Mouse (Mus musculus) gastrocnemius, postnatal 4 days (tissue): Measurements from ENCODE around the gene Atxn7l1. TPM values are rescaled to one million over a fixed set of nuclear protein-coding genes. Genes with fewer than 3 reads are reported as not detected.

Experiments
- DNase-seq, 2 experiments: peaks; one replicate each; pipeline ENCODE4 v3.0.0; 2021 to 2022; ENCODE audit warnings: low spot score in 2 of 2, mixed read lengths in 2 of 2
- total RNA-seq, 2 experiments: library from RNA; stranded (reverse); gene quantifications; 2 replicates each; pipeline ENCODE4 v1.2.3; 2021

Gene Atxn7l1
- total RNA-seq, 2 experiments from 2014 or later, result 28.0 to 29.2 TPM

DNA sequence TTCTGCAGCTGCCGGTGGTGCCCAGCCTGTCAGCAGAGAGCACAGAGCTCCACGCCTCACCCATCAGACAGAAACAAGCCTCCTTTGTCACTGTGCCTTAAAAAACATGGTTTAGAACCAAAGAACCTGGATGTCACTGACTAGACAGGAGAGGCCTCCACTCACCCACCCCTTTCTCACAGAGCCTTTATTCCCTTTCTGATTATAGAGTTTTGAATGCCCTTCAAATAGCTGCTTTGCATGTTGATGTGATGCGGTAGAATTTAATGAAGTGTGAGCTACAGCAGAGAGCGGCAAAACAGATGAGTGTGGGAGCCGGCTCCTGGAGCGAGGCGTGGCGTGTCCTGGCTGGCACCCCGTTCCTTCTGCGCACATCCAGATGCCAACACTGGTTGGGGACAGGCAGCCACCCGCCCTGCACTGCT is 77.6 kb downstream of the Atxn7l1 start:
- DNase-seq, result no peak

DNA sequence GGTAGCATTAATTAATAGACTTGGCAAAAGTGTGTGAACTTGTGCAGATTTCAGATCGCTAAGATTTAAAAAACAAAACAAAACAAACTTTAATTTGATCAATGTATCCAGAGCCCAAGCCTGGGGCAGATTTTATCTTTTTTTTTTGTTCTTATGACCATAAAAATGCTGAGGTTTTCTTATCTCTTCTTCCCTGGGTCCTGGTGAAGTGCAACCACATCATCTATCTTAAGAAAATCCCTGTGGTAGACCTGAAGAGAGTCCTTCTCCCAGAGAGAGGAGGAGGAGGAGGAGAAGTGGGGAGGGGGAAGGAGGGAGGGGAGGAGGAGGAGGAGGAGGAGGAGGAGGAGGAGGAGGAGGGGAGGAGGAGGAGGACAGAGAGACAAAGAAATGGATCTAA is 78.5 kb downstream of the Atxn7l1 start:
- DNase-seq, result no peak

DNA sequence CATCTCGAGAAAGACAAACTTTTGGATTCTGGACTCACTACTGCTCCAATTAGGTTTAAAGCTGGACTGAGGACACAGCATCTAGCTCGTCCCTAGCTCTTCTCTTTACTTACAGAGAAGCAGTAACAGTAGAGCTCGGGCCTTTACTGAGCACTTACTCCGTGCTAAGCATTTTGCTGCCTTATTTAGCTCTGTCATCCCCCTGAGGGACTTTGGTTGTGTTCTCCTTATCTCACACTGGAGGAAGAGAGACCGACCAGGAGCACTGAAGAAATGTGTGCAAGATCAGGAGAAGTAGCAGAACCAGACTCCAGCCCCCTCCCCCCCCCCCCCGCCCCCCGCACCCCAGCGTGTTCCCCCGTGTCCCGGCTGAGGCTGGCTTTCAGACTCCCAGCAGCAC is 79.1 kb downstream of the Atxn7l1 start:
- DNase-seq, result no peak

DNA sequence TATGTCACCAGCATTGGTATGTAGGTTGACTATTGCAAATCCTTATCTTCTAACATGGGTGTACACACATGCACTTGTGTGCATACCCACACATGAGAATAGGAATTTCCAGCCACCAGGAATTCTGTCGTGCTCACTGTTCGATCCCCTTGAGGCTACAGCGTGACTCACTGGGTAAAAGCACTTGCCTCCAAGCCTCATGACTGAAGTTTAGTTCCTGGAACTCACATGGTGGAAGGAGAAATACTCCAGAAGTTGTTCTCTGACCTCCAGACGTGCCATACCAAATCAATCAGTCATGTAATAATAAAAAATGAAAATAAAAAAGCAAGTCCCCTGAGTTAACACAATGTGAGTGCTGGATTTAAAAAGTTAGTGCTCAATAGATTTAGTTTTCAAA is 87.8 kb downstream of the Atxn7l1 start:
- no peak for DNase-seq

DNA sequence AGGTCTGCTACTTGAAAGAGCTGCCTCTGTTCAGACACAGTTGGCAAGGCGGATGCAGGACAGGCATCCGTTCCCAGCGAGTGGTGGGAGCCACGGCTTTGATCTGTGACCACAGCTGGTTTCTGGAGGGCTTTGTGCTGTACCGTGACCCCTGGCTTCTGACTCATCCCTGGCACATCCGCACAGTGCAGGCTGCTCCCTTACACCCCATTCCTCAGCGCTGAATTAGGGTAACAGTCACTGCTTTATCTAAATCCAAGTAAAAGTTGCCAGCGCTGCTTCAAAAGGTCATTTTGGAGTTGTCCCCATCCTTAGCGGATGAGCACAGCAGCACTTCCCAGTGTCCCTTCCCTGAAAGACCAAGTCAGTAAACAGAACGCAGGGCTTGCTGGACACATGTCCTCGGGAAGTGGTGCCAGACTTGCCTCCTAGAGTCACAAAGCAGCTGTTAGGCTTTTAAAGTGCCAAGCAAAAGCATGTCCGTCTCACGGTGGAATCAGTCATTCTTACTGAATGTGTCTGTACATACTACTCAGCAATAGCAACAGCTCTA is 88.4 kb downstream of the Atxn7l1 start:
- peak; percentile 24 to 55 for DNase-seq

DNA sequence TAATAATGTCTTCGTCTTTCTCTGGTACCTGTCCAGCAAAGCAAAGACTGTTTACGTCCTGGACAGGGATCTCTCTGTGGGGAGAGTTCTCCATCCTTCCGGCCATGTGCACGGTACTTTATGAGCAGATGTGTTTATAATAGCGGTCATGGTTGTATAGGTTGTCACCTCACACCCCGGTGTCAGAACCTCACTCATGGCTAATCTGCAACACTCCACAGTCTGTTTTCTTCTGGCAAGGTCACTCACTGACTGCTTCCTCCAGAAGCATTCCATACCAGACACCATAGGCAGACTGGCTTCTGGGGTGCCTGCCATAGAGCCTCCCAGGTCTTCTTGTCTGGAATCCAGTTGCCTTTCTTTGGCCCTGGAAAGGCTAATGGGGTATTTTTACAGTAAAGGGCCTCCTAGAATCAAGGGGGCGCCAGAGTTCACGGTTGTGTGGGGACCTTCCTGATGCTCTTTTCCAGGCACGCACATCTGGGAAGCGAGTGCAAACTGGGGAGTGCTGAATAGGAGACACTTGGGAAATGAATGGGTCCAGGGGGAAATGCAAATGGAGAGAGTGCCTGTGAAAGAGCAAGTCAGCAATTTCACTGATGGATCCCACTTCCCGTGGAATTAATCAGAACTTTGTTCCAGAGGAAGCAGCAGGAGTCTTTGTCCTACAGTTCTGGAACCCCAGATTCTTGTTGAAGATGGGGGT is 89.0 kb downstream of the Atxn7l1 start:
- DNase-seq, result peak in 1 of 2 experiments; percentile 35

DNA sequence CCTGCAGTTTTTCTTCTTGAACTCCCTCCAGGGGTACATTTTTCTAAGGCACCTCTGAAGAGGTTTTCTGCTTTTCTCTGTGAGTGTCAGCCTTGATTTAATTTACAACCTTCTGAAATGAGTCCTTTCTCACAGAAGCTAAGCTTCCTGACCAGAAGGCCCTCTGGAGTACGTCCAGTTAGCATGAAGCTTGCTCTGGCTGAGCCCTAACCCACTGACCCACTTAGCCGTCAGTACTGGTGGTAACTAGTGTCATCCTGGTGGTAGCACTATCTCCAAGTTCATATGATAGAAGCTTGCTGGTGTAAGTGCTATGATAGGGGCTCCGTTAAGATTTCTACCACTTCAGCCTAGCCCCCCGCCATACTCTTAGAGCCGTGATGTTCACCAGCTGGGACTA is 89.6 kb downstream of the Atxn7l1 start:
- DNase-seq, result no peak

DNA sequence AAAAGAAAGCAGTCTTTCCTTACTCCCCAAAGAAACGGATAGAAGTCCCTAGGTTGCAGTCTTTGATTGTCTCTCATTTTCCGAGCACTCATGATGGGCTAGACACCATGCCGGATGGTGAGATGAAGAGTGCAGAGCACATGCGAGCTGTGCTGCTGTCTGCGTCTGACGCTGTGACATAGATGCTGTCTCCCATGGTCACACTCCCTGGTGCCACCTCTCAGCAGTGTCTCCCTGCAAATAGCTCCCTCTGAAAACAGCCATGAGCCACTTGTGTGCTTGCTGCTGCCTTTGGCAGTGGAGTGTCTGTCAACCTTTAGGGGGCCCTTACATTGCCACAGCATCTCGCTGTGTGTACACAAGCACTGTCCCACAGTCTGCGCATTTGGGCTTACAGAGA is 95.2 kb downstream of the Atxn7l1 start:
- no peak for DNase-seq

DNA sequence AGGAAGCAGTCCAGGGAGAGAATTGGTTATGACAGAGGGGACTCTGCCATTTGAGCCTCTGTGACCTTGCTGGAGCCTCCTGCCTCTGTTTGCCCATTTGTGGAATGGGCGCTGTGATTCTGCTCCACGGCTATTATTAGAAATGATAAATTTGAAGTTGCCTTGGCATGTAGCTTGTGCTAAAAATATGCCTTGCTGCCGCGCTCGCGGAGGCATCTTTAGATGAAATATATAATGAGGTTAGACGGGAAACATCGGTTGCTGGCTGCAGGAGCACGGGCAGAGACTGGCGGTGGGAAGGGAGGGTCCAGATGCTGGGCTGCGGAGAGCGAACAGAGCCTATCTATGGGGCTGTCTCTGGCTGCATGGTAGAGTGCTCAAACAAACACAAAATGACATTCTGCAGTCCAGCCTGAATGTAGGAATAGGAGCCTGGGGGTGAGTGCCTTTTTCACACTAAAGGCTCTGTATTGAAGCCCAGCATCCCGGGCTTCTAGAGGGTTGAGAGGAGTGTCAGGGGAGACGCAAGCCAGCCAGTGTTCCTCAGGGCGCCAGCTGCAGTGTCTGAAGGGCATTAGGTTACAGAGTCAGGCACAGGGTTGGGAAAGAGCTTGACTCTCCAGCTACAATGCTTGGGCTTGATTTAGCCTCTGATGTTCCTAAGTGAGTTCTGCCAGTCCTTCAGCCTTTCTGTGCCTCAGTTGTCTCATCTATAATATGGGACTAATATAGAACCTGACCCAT is 96.8 kb downstream of the Atxn7l1 start:
- no peak for DNase-seq

DNA sequence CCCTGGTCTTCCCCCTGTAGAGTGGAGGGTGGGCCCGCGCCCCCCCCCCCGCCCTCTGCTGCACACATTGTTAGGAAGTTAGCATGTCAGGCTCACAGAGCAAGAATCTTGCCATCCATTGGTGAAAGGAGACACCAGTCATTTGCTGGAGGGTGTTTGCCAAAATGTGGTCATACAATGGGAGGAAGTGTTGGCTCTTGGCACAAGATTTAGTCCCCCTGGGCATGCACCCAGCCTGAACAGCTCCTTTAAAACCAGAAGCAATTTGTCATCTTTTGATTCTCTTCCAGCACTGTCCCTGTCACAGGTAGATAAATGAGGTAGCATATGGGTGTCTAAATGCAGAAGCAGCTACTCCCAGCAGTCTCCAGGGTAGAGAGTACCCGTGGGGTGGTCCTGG is 98.0 kb downstream of the Atxn7l1 start:
- no peak for DNase-seq

DNA sequence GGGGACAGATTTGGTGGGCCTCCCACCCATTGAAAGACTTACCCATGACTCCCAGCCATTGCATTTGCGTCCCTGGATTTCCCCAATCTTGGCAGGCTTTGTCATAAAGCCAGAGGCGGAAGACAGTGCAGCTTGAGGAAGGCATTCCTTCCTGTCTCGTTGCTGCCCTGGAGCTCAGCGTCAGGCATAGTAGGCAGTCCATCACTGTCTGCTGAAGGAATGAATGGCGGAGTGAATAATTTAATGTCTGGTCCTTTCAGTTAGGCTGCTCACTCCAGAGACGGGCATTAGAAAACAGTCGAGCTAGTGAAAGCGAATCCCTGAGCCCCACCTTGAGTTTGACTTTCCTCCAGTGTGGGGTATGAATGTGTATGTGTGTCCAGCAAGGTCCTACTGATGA is 99.4 kb downstream of the Atxn7l1 start:
- no peak for DNase-seq

DNA sequence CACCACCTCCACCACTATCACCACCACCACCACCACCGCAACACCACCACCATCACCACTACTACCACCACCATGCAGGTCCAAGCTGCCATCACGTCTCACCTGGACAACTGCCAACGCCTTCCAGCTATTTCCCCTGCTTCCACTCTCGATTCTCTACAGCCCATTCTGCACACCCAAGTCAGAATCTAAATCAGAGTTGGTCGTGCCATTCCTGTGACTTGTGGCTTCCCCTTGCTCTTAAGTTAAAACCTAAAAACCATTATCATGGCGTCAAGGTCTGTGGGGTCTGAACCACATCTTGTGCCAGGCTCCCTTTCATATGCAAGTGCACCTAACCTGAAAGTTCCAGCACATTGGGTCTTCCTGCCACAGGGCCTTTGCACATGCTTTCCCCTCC is 102.7 kb downstream of the Atxn7l1 start:
- no peak for DNase-seq

DNA sequence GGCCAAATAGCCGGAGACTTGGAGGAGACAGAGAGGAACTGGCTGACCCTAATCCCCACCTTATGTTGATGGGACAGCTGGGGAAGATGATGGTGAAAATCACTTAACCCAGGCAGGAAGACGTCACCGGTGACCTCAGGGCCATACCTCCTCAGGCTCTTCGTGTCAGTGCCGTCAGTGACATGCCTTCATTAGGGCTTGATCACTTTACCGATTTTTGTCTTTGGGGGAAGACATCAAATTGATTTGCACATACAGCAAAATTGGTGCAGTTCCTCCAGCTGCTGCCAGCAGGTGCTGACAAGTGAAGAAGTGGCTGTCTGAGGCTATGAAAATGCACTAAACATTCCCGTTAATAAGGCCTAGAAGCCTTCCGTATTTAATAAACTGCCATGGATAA is 103.9 kb downstream of the Atxn7l1 start:
- DNase-seq, result no peak

DNA sequence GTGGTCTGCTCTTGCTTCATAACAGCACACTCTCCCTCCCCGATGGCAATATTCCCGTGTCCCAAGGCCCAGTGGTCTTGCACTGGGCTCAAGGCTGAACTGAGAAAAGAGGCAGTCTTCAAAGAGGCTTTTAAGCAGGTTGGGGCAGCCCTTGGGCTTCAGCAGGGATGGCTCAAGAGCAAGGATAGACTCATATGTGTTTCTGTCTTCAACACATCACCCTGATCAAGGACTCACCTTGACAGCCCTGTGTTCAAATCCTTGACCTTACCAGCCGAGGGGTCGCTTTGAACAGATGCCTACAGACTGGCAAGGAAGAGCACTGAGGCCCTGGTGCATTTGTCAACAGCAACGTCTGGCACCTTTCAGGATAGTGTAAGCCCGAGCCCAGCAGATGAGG is 105.1 kb downstream of the Atxn7l1 start:
- no peak for DNase-seq

DNA sequence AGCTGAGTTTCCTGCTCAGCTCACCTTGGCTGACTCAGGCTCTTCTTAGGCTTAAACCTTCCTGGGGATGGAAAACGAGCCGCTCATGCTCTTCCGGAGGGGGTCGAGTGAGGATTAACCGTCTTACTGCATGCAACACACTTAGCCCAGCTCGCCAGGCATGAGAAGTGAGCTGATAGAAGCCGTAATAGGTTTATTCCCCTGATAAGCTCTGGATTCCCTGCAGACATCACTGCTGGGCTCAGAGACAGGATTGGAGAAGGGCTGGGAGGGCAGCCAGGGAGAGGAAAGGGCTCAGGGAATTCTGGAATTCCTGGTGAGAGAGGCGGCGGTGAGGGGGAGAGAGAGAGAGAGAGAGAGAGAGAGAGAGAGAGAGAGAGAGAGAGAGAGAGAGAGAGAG is 105.7 kb downstream of the Atxn7l1 start:
- no peak for DNase-seq

DNA sequence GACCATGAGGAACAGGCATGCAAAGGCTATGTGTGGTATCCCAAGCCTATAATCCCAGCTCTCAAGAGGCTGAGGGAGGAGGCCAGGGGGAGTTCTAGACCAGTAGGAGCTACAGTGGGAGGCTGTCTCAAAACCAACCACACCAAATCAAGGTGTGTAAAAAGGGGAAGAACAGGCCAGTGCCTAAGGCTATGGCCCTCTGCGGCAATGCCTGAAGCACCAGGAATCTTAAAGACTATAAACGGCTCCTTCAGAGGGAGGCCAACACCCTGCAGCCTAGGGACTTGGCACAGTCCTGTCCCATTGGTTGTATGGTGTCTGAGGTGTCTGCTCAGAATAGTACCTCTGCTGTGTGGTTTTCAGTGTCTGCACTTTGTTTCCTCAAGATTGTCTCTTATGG is 107.8 kb downstream of the Atxn7l1 start:
- no peak for DNase-seq

DNA sequence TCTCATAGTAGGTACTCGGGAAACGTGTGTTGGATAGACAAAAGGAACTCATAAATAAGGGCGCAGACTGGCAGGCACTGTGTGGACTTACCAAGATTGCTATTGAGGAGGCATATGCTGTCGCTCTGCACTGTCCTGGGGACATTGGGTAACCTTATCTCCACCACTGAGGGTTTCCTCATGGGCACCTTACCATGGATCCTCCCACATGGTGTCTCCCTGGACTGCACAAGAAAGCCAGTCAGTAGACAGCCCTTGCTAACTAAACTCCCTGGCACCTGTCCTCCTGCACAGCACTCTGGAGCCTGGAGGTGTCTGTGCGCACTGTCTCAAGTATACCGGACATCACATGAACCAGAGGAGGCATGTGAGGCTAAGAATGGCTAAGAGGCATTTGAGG is 108.9 kb downstream of the Atxn7l1 start:
- no peak for DNase-seq

DNA sequence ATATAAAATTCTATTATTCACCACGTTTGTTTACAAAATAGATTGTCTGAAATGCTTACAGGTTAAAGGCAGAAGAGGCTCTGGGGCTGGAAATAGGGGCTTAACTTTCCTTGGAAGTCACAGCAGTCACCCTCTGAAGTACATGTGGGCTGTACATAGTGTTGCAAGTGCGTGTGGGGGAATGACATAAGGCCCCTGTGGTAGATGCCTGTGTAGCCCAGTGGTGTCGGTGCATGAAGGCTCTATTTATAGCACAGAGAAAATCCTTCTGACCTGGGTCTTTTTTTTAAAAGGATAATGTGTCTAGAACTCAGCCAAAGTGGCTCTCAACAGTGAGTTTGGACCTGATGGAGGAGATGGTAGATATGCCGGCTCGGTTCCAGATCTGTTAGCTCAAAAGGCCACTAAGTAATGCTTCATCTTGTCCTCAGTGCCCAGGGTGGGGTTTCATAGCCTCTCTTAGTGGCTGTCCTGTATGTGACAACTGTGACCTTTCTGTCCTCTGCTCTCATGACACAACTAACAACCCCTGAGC is 111.6 kb downstream of the Atxn7l1 start:
- no peak for DNase-seq

DNA sequence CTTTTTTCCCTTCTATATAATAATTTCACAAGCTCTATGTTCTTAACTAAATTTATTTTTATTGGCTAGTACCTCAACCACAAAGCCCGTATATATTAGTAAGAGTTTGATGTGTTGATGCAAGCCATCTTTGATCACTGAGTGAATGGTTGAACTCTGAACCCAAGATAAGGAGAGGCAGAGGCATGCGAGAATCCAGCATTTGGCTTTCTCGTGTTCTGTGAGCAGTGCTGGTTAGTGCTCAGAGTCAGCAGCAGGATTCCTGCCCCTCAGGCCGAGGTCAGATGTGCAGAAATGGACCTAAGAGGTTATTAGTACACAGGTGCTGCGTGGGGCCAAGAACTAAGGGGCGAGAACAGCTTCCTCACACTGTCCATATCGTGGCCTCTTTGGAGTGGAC is 113.1 kb downstream of the Atxn7l1 start:
- DNase-seq, result no peak

DNA sequence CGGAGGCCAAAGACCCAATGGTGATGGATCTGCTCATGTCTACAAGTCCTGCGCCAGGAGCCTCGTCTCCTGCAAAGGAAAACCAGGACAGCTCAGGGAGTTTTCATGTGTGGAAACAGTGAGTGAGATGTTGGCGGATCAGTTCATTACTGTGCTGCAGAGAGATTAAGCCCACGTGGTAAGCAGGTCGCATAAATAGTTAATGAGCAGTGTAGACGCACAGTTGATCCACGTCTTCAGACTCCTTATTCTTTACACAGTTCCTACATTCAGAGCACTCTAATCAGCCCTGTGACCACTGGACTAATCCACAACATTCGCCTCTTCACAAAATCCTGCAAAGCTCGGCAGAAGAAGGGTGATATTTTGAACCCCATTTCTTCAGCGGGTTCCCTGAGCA is 118.4 kb downstream of the Atxn7l1 start:
- no peak for DNase-seq

DNA sequence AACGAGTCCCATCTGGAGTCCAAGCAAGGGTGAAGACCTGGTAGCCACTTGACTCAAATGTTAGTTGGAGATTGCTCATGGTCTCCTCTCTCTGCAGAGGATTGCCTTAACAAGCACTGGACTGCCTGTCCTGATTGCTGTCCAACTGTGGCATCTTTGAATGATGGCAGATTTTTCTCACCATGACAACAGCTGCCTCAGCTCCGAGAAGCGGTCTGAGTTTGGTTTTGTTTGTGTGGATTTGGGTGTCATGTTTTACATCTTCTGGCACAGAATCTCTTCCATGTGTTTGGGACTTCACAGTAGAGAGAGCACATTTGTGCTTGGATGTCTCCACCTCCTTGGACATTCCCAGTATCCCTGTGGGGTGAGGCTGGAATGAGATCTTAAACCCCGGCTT is 120.5 kb downstream of the Atxn7l1 start:
- peak in 1 of 2 experiments; percentile 16 for DNase-seq

DNA sequence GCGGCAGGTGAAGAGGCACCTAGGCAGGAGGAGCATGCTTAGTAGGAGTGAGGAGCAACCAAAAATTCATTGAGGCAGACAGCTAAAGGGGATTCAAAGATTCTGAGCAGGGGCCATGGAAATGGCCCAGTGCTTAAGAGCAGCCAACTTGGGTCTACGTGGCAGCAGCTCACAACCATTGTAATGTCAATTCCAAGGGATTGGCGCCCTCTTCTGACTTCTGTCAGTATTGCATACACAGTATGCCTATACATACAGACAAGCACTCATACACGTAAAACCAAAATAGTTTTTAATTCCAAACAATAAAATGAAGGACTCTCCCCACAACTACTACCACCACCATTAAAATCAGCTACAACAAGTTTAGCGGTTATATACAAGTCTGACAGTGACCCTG is 122.2 kb downstream of the Atxn7l1 start:
- DNase-seq, result peak in 1 of 2 experiments; percentile 46
